ENCODE assay signal across 12 mouse cellular contexts in the genomic region with DNA sequence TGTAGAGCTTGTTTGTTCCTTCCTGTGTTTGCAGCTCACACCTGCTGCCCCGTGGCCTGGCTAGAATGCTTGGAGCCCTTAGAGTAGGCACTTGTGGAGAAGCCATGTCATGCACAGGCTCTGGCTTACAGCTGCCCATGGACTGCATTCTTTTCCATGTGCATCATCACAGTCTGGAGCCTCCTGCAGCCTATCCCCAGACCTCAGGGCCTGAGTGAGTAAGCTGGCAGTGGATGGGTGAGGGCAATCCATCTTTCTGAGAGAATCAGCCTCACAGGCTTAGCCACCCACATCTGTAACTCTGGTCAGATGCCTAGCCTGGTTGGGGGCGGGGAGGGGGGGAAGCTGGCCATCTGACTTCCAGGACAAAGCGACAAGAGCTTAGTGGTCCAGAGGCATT. TPM values are rescaled to one million over a fixed set of nuclear protein-coding genes. Genes with fewer than 3 reads are reported as not detected.
DNase-seq lines count a peak whose midpoint lies in the region; ATAC-seq and TF ChIP-seq lines count a peak whose summit lies in the region.
"Had no signal": no experiment of that assay in that cellular context is flagged by ENCODE, and none has a peak within 500 bp of the region (broad histone marks: within the 10 kb centered on the region; RNA-seq: fewer than 3 reads in every experiment).

No protein-coding gene starts in this region.

- H3K4me2 ChIP-seq in neural tube, embryonic 11.5 days (ENCODE audit: low read depth), result no peak overlapping the region
- H3K4me2 ChIP-seq in neural tube, embryonic 15.5 days, result no peak overlapping the region
- H3K4me2 ChIP-seq in limb, embryonic 11.5 days (ENCODE audit: low read depth, severe bottlenecking), result no peak overlapping the region
- no peak overlapping the region for H3K4me2 ChIP-seq in stomach, postnatal 0 days (replicated peaks; ENCODE audit: low read depth)

- H3K9ac ChIP-seq in neural tube, embryonic 11.5 days (ENCODE audit: low read length), result no peak overlapping the region
- no peak overlapping the region for H3K9ac ChIP-seq in neural tube, embryonic 15.5 days (replicated peaks)
- no peak overlapping the region for H3K9ac ChIP-seq in limb, embryonic 11.5 days (ENCODE audit: low read length)
- no peak overlapping the region for H3K9ac ChIP-seq in stomach, postnatal 0 days (ENCODE audit: low read length)

- peak; percentile 23 for DNase-seq in gastrocnemius, postnatal 14 days
- DNase-seq in gastrocnemius, postnatal 25 days, result no peak
- DNase-seq in neural tube, embryonic 11.5 days (ENCODE audit: low spot score), result no peak
- no peak for DNase-seq in limb, embryonic 11.5 days (ENCODE audit: low spot score)
- no peak for DNase-seq in stomach, postnatal 0 days (ENCODE audit: low spot score)
- no peak for DNase-seq in urinary bladder, postnatal 36 days (ENCODE audit: low spot score in 2 of 2)
- DNase-seq in right cerebral cortex, postnatal 10 days (ENCODE audit: low spot score in 2 of 2), result no peak
- DNase-seq: cerebellum, adult 18-20 months; kidney, postnatal 10 days had no signal

- H3K4me1 ChIP-seq in neural tube, embryonic 11.5 days (ENCODE audit: control insufficient read depth, insufficient read depth, low read length), result no peaks in the 10 kb centered on the region
- no peaks in the 10 kb centered on the region for H3K4me1 ChIP-seq in neural tube, embryonic 15.5 days
- H3K4me1 ChIP-seq in limb, embryonic 11.5 days (ENCODE audit: control insufficient read depth, insufficient read depth, low read length), result peaks cover 5% of the 10 kb centered on the region
- H3K4me1 ChIP-seq in stomach, postnatal 0 days (replicated peaks; ENCODE audit: control insufficient read depth, insufficient read depth), result no peaks in the 10 kb centered on the region

- no peak for ATAC-seq in neural tube, embryonic 11.5 days (ENCODE audit: insufficient read depth, low FRiP score, low TSS enrichment)
- ATAC-seq in neural tube, embryonic 15.5 days (ENCODE audit: low FRiP score), result no peak
- no peak for ATAC-seq in limb, embryonic 11.5 days (ENCODE audit: insufficient number of reproducible peaks, low FRiP score, low TSS enrichment, low read depth)
- peak; percentile 72; the same call in 1 of the 2 replicates for ATAC-seq in stomach, postnatal 0 days (ENCODE audit: low FRiP score, low TSS enrichment)
- ATAC-seq: midbrain, embryonic 16.5 days had no signal

- intact Hi-C loops in gastrocnemius, postnatal 14 days (cut with DNase I; ENCODE audit: low total_unique reads), result no loop called here

- H3K27ac ChIP-seq in neural tube, embryonic 11.5 days (ENCODE audit: low read depth, low read length), result 0 out of 2 replicates have a peak overlapping the region, but pooled peaks have one; percentile 6
- no peak overlapping the region for H3K27ac ChIP-seq in neural tube, embryonic 15.5 days (replicated peaks)
- peak overlapping the region; percentile 62; the same call in 1 of the 2 replicates for H3K27ac ChIP-seq in limb, embryonic 11.5 days (replicated peaks; ENCODE audit: low read depth, low read length)
- no peak overlapping the region for H3K27ac ChIP-seq in stomach, postnatal 0 days (replicated peaks)

- no peak for TF ChIP-seq CTCF in stomach, postnatal 0 days (IDR thresholded peaks at IDR 0.05; ENCODE audit: low read depth)

- H3K4me3 ChIP-seq in neural tube, embryonic 11.5 days (ENCODE audit: low read depth, low read length), result no peak overlapping the region
- H3K4me3 ChIP-seq in neural tube, embryonic 15.5 days (replicated peaks), result no peak overlapping the region
- H3K4me3 ChIP-seq in limb, embryonic 11.5 days (ENCODE audit: low read depth, low read length), result no peak overlapping the region
- H3K4me3 ChIP-seq in stomach, postnatal 0 days (ENCODE audit: low read depth, low read length), result no peak overlapping the region

- H3K27me3 ChIP-seq in neural tube, embryonic 11.5 days (ENCODE audit: control insufficient read depth, insufficient read depth, low read length), result no peaks in the 10 kb centered on the region
- no peaks in the 10 kb centered on the region for H3K27me3 ChIP-seq in neural tube, embryonic 15.5 days (replicated peaks)
- H3K27me3 ChIP-seq in limb, embryonic 11.5 days (ENCODE audit: control insufficient read depth, insufficient read depth, low read length), result no peaks in the 10 kb centered on the region
- no peaks in the 10 kb centered on the region for H3K27me3 ChIP-seq in stomach, postnatal 0 days (ENCODE audit: control insufficient read depth, insufficient read depth, low read length)

- no peaks in the 10 kb centered on the region for H3K36me3 ChIP-seq in neural tube, embryonic 11.5 days (ENCODE audit: control insufficient read depth, insufficient read depth, low read length)
- 0 out of 2 replicates have a peak, but pooled peaks cover 7% of the 10 kb centered on the region for H3K36me3 ChIP-seq in neural tube, embryonic 15.5 days
- no peaks in the 10 kb centered on the region for H3K36me3 ChIP-seq in limb, embryonic 11.5 days (ENCODE audit: control insufficient read depth, insufficient read depth, low read length)
- H3K36me3 ChIP-seq in stomach, postnatal 0 days (ENCODE audit: control insufficient read depth, insufficient read depth, low read length), result no peaks in the 10 kb centered on the region

- 70% methylated on average over 3 of the region's 3 CpGs for WGBS in neural tube, embryonic 11.5 days
- 70% methylated on average over 3 of the region's 3 CpGs for WGBS in neural tube, embryonic 15.5 days
- 41% methylated on average over 3 of the region's 3 CpGs for WGBS in limb, embryonic 11.5 days
- WGBS in stomach, postnatal 0 days, result 53% methylated on average over 3 of the region's 3 CpGs

- H3K9me3 ChIP-seq in neural tube, embryonic 11.5 days (ENCODE audit: control insufficient read depth, low read length), result no peaks in the 10 kb centered on the region
- no peaks in the 10 kb centered on the region for H3K9me3 ChIP-seq in neural tube, embryonic 15.5 days (replicated peaks)
- H3K9me3 ChIP-seq in limb, embryonic 11.5 days (ENCODE audit: control insufficient read depth, low read length), result no peaks in the 10 kb centered on the region
- no peaks in the 10 kb centered on the region for H3K9me3 ChIP-seq in stomach, postnatal 0 days (ENCODE audit: control insufficient read depth, low read length)

- no peak for TF ChIP-seq EP300 in stomach, postnatal 0 days (optimal IDR thresholded peaks at IDR 0.05)

RNA-seq across cellular contexts. Expression of a gene that starts 34.4 kb away (rescaled TPM):
- 100 to 1,000 TPM in 1 of 2 experiments, 10 to 100 TPM in 1; 74.4 to 104 TPM for total RNA-seq in gastrocnemius, postnatal 14 days (2021)
- 100 to 1,000 TPM; 100 to 119 TPM for total RNA-seq in gastrocnemius, postnatal 25 days (2021)
- polyA plus RNA-seq in neural tube, embryonic 11.5 days (2014; fragmentation: Nextera tagmentation; extraction: Ambion mirVana), result 86.5 and 94.6 TPM in 2 replicates
- 62.0 and 68.9 TPM in 2 replicates for polyA plus RNA-seq in neural tube, embryonic 15.5 days (2015; fragmentation: Nextera tagmentation; extraction: Ambion mirVana)
- polyA plus RNA-seq in limb, embryonic 11.5 days (2014; fragmentation: Nextera tagmentation; extraction: Ambion mirVana), result 89.4 and 100 TPM in 2 replicates
- polyA plus RNA-seq in stomach, postnatal 0 days (2015; fragmentation: Nextera tagmentation; extraction: Ambion mirVana), result 46.7 and 48.1 TPM in 2 replicates

RNA-seq across cellular contexts. Expression of a gene that starts 43.4 kb away (rescaled TPM):
- total RNA-seq in gastrocnemius, postnatal 14 days (2021), result 100 to 1,000 TPM; 282 to 292 TPM
- 100 to 1,000 TPM; 265 to 364 TPM for total RNA-seq in gastrocnemius, postnatal 25 days (2021)
- 21.2 and 24.0 TPM in 2 replicates for polyA plus RNA-seq in neural tube, embryonic 11.5 days (2014; fragmentation: Nextera tagmentation; extraction: Ambion mirVana)
- 20.0 and 21.8 TPM in 2 replicates for polyA plus RNA-seq in neural tube, embryonic 15.5 days (2015; fragmentation: Nextera tagmentation; extraction: Ambion mirVana)
- polyA plus RNA-seq in limb, embryonic 11.5 days (2014; fragmentation: Nextera tagmentation; extraction: Ambion mirVana), result 29.5 and 31.8 TPM in 2 replicates
- 46.2 and 52.2 TPM in 2 replicates for polyA plus RNA-seq in stomach, postnatal 0 days (2015; fragmentation: Nextera tagmentation; extraction: Ambion mirVana)
- total RNA-seq: granulocyte monocyte progenitor cell, adult 5-6 weeks had no signal

Comparison
In these comparisons a context has a peak if more than half of its experiments do, and no peak if none do; other contexts are left out.
1. H3K27ac ChIP-seq: peak in neural tube, embryonic 11.5 days (single experiment) and limb, embryonic 11.5 days (single experiment); none in neural tube, embryonic 15.5 days (single experiment) and stomach, postnatal 0 days (single experiment).